Mouse (Mus musculus) neural tube, embryonic 13.5 days (tissue): Measurements from ENCODE around the gene Sema4c. TPM values are rescaled to one million over a fixed set of nuclear protein-coding genes. Genes with fewer than 3 reads are reported as not detected.

Experiments used
- ATAC-seq: fragments of 200-750 bp; cut with Nextera tagmentation; 2 replicates; pipeline ENCODE4 v1.8.0; 2017; ENCODE audit warnings: low read depth, mild to moderate bottlenecking, moderate TSS enrichment, moderate library complexity
- H3K27ac ChIP-seq: fragments of 300-500 bp; sonication (generic); replicated peaks from 2 replicates; pipeline ENCODE4 v1.5.1; 2015; ENCODE audit warnings: moderate library complexity, mild to moderate bottlenecking, inconsistent platforms
- H3K27me3 ChIP-seq: fragments of 300-500 bp; sonication (generic); 2 replicates; pipeline ENCODE4 v1.6.1; 2015; ENCODE audit warnings: mild to moderate bottlenecking, inconsistent platforms
- H3K36me3 ChIP-seq: fragments of 300-500 bp; sonication (generic); 2 replicates; pipeline ENCODE4 v1.6.1; 2015; ENCODE audit warnings: mild to moderate bottlenecking, inconsistent platforms
- H3K4me1 ChIP-seq: fragments of 300-500 bp; sonication (generic); replicated peaks from 2 replicates; pipeline ENCODE4 v1.6.1; 2015; ENCODE audit warnings: inconsistent platforms
- H3K4me2 ChIP-seq: fragments of 300-500 bp; sonication (generic); 2 replicates; pipeline ENCODE4 v1.6.1; 2015; ENCODE audit warnings: inconsistent platforms, mild to moderate bottlenecking, moderate library complexity
- H3K4me3 ChIP-seq: fragments of 300-500 bp; sonication (generic); 2 replicates; pipeline ENCODE4 v1.5.1; 2015; ENCODE audit warnings: mild to moderate bottlenecking, inconsistent platforms
- H3K9ac ChIP-seq: fragments of 300-500 bp; sonication (generic); 2 replicates; pipeline ENCODE4 v1.6.1; 2015; ENCODE audit warnings: moderate library complexity, mild to moderate bottlenecking, inconsistent platforms
- H3K9me3 ChIP-seq: fragments of 300-500 bp; sonication (generic); 2 replicates; pipeline ENCODE4 v1.6.1; 2016; ENCODE audit warnings: inconsistent platforms
- WGBS: fragments of 180-500 bp; shearing (Covaris S2); methylation state at CpG from one replicate; pipeline ENCODE4 v1.1.7; 2015; 5-methylcytosine and 5-hydroxymethylcytosine counted together
- polyA plus RNA-seq: library from polyadenylated mRNA; unstranded; fragments of >200 nt; fragmentation: Nextera tagmentation; extraction: Ambion mirVana; gene quantifications from 2 replicates; pipeline ENCODE4 v1.2.1, GENCODE M21; 2015

The Sema4c gene
- polyA plus RNA-seq = 23.4 and 25.2 TPM in 2 replicates

GRCm38 (mm10) chr1:36558031-36558993 lies at the start of gene Sema4c:
Gene Sema4c, minus strand, starts transcription at chr1:36558349.
- ATAC-seq = peak; percentile 55
- no peaks in the 10 kb centered on the region for H3K27me3 ChIP-seq
- no peaks in the 10 kb centered on the region for H3K9me3 ChIP-seq
- H3K27ac ChIP-seq = peak within 1 kb of the TSS; percentile 99
- peaks cover 44% of the 10 kb centered on the region for H3K4me1 ChIP-seq
- H3K4me3 ChIP-seq = peak within 1 kb of the TSS; percentile 95
- H3K9ac ChIP-seq = peak within 1 kb of the TSS; percentile 99
- H3K36me3 ChIP-seq = peaks cover 20% of the 10 kb centered on the region
- under 1% methylated on average over 69 of the region's 69 CpGs for WGBS
- peak within 1 kb of the TSS; percentile 95 for H3K4me2 ChIP-seq

- Histone ChIP-seq H3K4me1 (peaks cover 18% of the 10 kb centered on the region), H3K27me3 (no peaks in the 10 kb centered on the region), H3K4me2 (no peak overlapping the region), H3K27ac (no peak overlapping the region), H3K9me3 (no peaks in the 10 kb centered on the region), H3K36me3 (no peaks in the 10 kb centered on the region), H3K9ac (no peak overlapping the region), H3K4me3 (no peak overlapping the region)
- ATAC-seq = no peak
- WGBS = 74% methylated on average over 7 of the region's 7 CpGs
These were observed 48.8 kb upstream of the Sema4c start for GRCm38 (mm10) chr1:36606951-36607350.

- Histone ChIP-seq H3K9me3 (no peaks in the 10 kb centered on the region), H3K27me3 (no peaks in the 10 kb centered on the region), H3K9ac (no peak overlapping the region), H3K36me3 (no peaks in the 10 kb centered on the region), H3K4me2 (no peak overlapping the region), H3K27ac (no peak overlapping the region), H3K4me3 (no peak overlapping the region), H3K4me1 (peaks cover 9% of the 10 kb centered on the region)
- ATAC-seq = no peak
- 82% methylated on average over 12 of the region's 12 CpGs for whole genome bisulfite sequencing
These were observed 46.4 kb upstream of the Sema4c start for GRCm38 (mm10) chr1:36604254-36605156.

- H3K4me2 ChIP-seq = no peak overlapping the region
- WGBS = 57% methylated on average over 9 of the region's 9 CpGs
- no peaks in the 10 kb centered on the region for H3K36me3 ChIP-seq
- H3K9me3 ChIP-seq = no peaks in the 10 kb centered on the region
- peak; percentile 32; the same call in 1 of the 2 replicates for ATAC-seq
- H3K4me1 ChIP-seq = peaks cover 9% of the 10 kb centered on the region
- peak overlapping the region; percentile 18; the same call in 1 of the 2 replicates for H3K27ac ChIP-seq
- H3K27me3 ChIP-seq = no peaks in the 10 kb centered on the region
- no peak overlapping the region for H3K4me3 ChIP-seq
- no peak overlapping the region for H3K9ac ChIP-seq
These were observed 45.2 kb upstream of the Sema4c start for GRCm38 (mm10) chr1:36603361-36603760.

- no peaks in the 10 kb centered on the region for H3K36me3 ChIP-seq
- H3K27me3 ChIP-seq = no peaks in the 10 kb centered on the region
- no peak for ATAC-seq
- no peak overlapping the region for H3K9ac ChIP-seq
- no peaks in the 10 kb centered on the region for H3K9me3 ChIP-seq
- H3K4me3 ChIP-seq = no peak overlapping the region
- peaks cover 9% of the 10 kb centered on the region for H3K4me1 ChIP-seq
- 67% methylated on average over 4 of the region's 4 CpGs for WGBS
- H3K4me2 ChIP-seq = no peak overlapping the region
- no peak overlapping the region for H3K27ac ChIP-seq
These were observed 44.1 kb upstream of the Sema4c start for GRCm38 (mm10) chr1:36602271-36602670.

GRCm38 (mm10) chr1:36598411-36598810 lies 40.3 kb upstream of the Sema4c start:
- ATAC-seq = no peak
- Histone ChIP-seq H3K9ac (no peak overlapping the region), H3K36me3 (no peaks in the 10 kb centered on the region), H3K4me3 (no peak overlapping the region), H3K4me2 (no peak overlapping the region), H3K9me3 (no peaks in the 10 kb centered on the region), H3K27me3 (no peaks in the 10 kb centered on the region), H3K27ac (no peak overlapping the region), H3K4me1 (peaks cover 14% of the 10 kb centered on the region)
- 71% methylated on average over 2 of the region's 2 CpGs for WGBS

- H3K9me3 ChIP-seq = no peaks in the 10 kb centered on the region
- no peak overlapping the region for H3K4me3 ChIP-seq
- H3K4me2 ChIP-seq = no peak overlapping the region
- H3K9ac ChIP-seq = no peak overlapping the region
- ATAC-seq = peak; percentile 92
- H3K4me1 ChIP-seq = peaks cover 10% of the 10 kb centered on the region
- peak overlapping the region; percentile 67 for H3K27ac ChIP-seq
- 5% methylated on average over 4 of the region's 4 CpGs for WGBS
- H3K36me3 ChIP-seq = no peaks in the 10 kb centered on the region
- no peaks in the 10 kb centered on the region for H3K27me3 ChIP-seq
These were observed 38.0 kb upstream of the Sema4c start for GRCm38 (mm10) chr1:36596114-36596513.

GRCm38 (mm10) chr1:36595167-36595931 lies 37.2 kb upstream of the Sema4c start:
- 0 out of 2 replicates have a peak, but pooled peaks have one; percentile 41 for ATAC-seq
- H3K27me3 ChIP-seq = no peaks in the 10 kb centered on the region
- peaks cover 15% of the 10 kb centered on the region for H3K4me1 ChIP-seq
- no peak overlapping the region for H3K4me3 ChIP-seq
- no peaks in the 10 kb centered on the region for H3K36me3 ChIP-seq
- H3K9me3 ChIP-seq = no peaks in the 10 kb centered on the region
- H3K27ac ChIP-seq = peak overlapping the region; percentile 67
- 67% methylated on average over 10 of the region's 10 CpGs for WGBS
- H3K9ac ChIP-seq = no peak overlapping the region
- no peak overlapping the region for H3K4me2 ChIP-seq

- Histone ChIP-seq H3K36me3 (no peaks in the 10 kb centered on the region), H3K4me2 (no peak overlapping the region), H3K9ac (no peak overlapping the region), H3K9me3 (no peaks in the 10 kb centered on the region), H3K27me3 (no peaks in the 10 kb centered on the region), H3K4me1 (peaks cover 36% of the 10 kb centered on the region), H3K27ac (no peak overlapping the region), H3K4me3 (no peak overlapping the region)
- ATAC-seq = no peak
- WGBS = 25% methylated on average over 1 of the region's 1 CpGs
These were observed 35.0 kb upstream of the Sema4c start for GRCm38 (mm10) chr1:36593099-36593498.

GRCm38 (mm10) chr1:36591408-36591807 lies 33.3 kb upstream of the Sema4c start:
- Histone ChIP-seq H3K36me3 (no peaks in the 10 kb centered on the region), H3K9ac (no peak overlapping the region), H3K9me3 (no peaks in the 10 kb centered on the region), H3K4me3 (no peak overlapping the region), H3K27ac (no peak overlapping the region), H3K4me1 (peaks cover 41% of the 10 kb centered on the region), H3K27me3 (no peaks in the 10 kb centered on the region), H3K4me2 (no peak overlapping the region)
- ATAC-seq = no peak
- WGBS = 80% methylated on average over 2 of the region's 2 CpGs

GRCm38 (mm10) chr1:36590664-36591063 lies 32.5 kb upstream of the Sema4c start:
- 69% methylated on average over 9 of the region's 9 CpGs for WGBS
- Histone ChIP-seq H3K9ac (no peak overlapping the region), H3K27ac (no peak overlapping the region), H3K27me3 (no peaks in the 10 kb centered on the region; the same call in 1 of the 2 replicates), H3K4me2 (no peak overlapping the region), H3K9me3 (no peaks in the 10 kb centered on the region), H3K36me3 (no peaks in the 10 kb centered on the region), H3K4me1 (peaks cover 38% of the 10 kb centered on the region), H3K4me3 (no peak overlapping the region)
- no peak for ATAC-seq
